Mouse (Mus musculus): ENCODE results near the gene Eng. TPM values are rescaled to one million over a fixed set of nuclear protein-coding genes. Genes with fewer than 3 reads are reported as not detected.

The Eng gene
- polyA plus RNA-seq, 1 experiment from 2014 or later = 25.7 TPM

GRCm38 (mm10) chr2:32694691-32695090, 48.3 kb downstream of the Eng start:
- Histone ChIP-seq H3K36me3 (no peaks in the 10 kb centered on the region), H3K27me3 (no peaks in the 10 kb centered on the region), H3K9me3 (no peaks in the 10 kb centered on the region), H3K4me3 (replicated peaks) (peak overlapping the region; percentile 82), H3K27ac (peak overlapping the region; percentile 76), H3K4me1 (replicated peaks) (peaks cover 16% of the 10 kb centered on the region), H3K4me2 (peak overlapping the region; percentile 86), H3K9ac (replicated peaks) (peak overlapping the region; percentile 44; the same call in 1 of the 2 replicates)
- ATAC-seq (ENCODE audit: insufficient number of reproducible peaks, insufficient read depth, low FRiP score, low TSS enrichment, low read depth) = no peak
- WGBS = 90% methylated on average over 12 of the region's 12 CpGs

- no peaks in the 10 kb centered on the region for H3K4me1 ChIP-seq (replicated peaks)
- H3K27me3 ChIP-seq = no peaks in the 10 kb centered on the region
- no peak overlapping the region for H3K27ac ChIP-seq
- H3K4me2 ChIP-seq = no peak overlapping the region
- H3K9ac ChIP-seq (replicated peaks) = no peak overlapping the region
- ATAC-seq (ENCODE audit: insufficient number of reproducible peaks, insufficient read depth, low FRiP score, low TSS enrichment, low read depth) = no peak
- H3K9me3 ChIP-seq = no peaks in the 10 kb centered on the region
- peaks cover 27% of the 10 kb centered on the region for H3K36me3 ChIP-seq
- H3K4me3 ChIP-seq (replicated peaks) = no peak overlapping the region
- WGBS = 83% methylated on average over 6 of the region's 6 CpGs
These were observed 53.3 kb downstream of the Eng start for GRCm38 (mm10) chr2:32699680-32700079.

DNA sequence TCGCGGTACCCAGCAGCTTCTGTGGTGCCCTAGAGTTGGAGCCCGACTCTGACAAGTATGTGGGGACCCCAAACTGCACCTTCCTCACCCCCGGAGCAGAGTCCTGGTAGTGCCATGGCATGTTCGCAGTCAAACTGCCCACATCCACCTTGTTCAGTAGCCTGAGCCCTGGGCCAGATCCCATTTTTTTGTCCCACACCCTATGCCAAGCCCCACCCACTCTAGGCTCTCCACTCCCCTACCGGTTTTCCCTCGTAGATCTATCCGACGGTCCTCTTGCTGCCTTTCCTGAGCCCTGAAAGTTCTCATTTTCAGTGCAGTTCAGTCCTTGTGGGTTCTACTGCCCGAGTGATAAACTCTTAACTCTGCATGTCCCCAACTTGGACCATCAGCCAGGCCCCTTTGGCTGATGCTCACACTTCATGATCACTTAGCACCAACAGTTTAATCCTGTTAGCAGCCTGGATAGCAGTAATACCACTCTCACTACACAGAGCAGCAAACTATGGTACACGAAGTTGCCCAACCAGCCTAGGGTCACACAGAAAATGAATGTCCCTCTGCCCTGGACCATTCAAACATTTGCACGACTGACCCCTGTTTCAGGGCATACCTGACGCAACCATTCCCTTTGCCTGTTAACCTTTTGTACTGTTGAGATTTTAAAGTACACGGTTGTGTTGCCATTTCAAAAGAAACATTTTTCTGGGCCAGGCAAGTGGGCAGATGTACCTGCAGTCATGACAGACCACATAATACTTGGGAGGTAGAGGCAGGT, 54.8 kb downstream of the Eng start:
- Histone ChIP-seq H3K9ac (replicated peaks) (no peak overlapping the region), H3K27ac (no peak overlapping the region), H3K36me3 (peaks cover 42% of the 10 kb centered on the region), H3K9me3 (no peaks in the 10 kb centered on the region), H3K4me2 (no peak overlapping the region), H3K27me3 (no peaks in the 10 kb centered on the region), H3K4me3 (replicated peaks) (no peak overlapping the region), H3K4me1 (replicated peaks) (no peaks in the 10 kb centered on the region)
- 85% methylated on average over 14 of the region's 14 CpGs for WGBS
- ATAC-seq (ENCODE audit: insufficient number of reproducible peaks, insufficient read depth, low FRiP score, low TSS enrichment, low read depth) = no peak

- Histone ChIP-seq H3K9ac (replicated peaks) (no peak overlapping the region), H3K9me3 (no peaks in the 10 kb centered on the region), H3K4me2 (no peak overlapping the region), H3K27me3 (no peaks in the 10 kb centered on the region), H3K4me1 (replicated peaks) (no peaks in the 10 kb centered on the region), H3K4me3 (replicated peaks) (no peak overlapping the region), H3K36me3 (peaks cover 61% of the 10 kb centered on the region), H3K27ac (no peak overlapping the region)
- 96% methylated on average over 8 of the region's 8 CpGs for WGBS
- no peak for ATAC-seq (ENCODE audit: insufficient number of reproducible peaks, insufficient read depth, low FRiP score, low TSS enrichment, low read depth)
These were observed 56.7 kb downstream of the Eng start for GRCm38 (mm10) chr2:32703046-32703445.

DNA sequence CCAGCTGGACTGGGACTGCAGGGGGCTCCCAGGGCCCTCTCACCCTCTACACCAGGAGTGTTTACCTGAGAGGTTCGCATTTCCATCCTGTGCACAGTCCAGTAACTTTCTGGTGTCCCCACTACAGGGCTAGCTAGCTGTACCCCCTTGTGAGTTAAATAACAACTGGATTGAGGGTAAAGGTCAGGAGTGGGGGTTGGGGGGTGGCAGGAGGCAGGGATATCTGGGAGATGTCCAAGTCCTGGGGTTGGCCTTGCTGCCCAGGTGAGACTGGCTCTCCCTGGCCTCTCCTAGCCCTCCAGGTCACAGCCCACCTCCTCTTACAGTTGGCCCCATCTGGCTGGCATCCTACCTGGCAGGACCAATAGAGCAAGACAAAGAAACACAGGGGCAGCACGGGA, 57.6 kb downstream of the Eng start, which contains the start of gene Fpgs:
Gene Fpgs (minus strand): TSS at position 125 of the 401 bp plus-strand sequence.
- Histone ChIP-seq H3K9ac (replicated peaks) (no peak within 1 kb of the TSS), H3K27me3 (no peaks in the 10 kb centered on the region), H3K36me3 (peaks cover 71% of the 10 kb centered on the region), H3K27ac (no peak within 1 kb of the TSS), H3K9me3 (no peaks in the 10 kb centered on the region), H3K4me1 (replicated peaks) (0 out of 2 replicates have a peak, but pooled peaks cover 2% of the 10 kb centered on the region), H3K4me3 (replicated peaks) (no peak within 1 kb of the TSS), H3K4me2 (no peak within 1 kb of the TSS)
- 88% methylated on average over 2 of the region's 2 CpGs for WGBS
- no peak for ATAC-seq (ENCODE audit: insufficient number of reproducible peaks, insufficient read depth, low FRiP score, low TSS enrichment, low read depth)

GRCm38 (mm10) chr2:32705018-32705417, 58.6 kb downstream of the Eng start:
- H3K36me3 ChIP-seq = peaks cover 81% of the 10 kb centered on the region
- H3K4me2 ChIP-seq = no peak overlapping the region
- 93% methylated on average over 7 of the region's 7 CpGs for WGBS
- H3K27me3 ChIP-seq = no peaks in the 10 kb centered on the region
- no peak overlapping the region for H3K9ac ChIP-seq (replicated peaks)
- 0 out of 2 replicates have a peak, but pooled peaks cover 2% of the 10 kb centered on the region for H3K4me1 ChIP-seq (replicated peaks)
- H3K4me3 ChIP-seq (replicated peaks) = no peak overlapping the region
- H3K9me3 ChIP-seq = no peaks in the 10 kb centered on the region
- ATAC-seq (ENCODE audit: insufficient number of reproducible peaks, insufficient read depth, low FRiP score, low TSS enrichment, low read depth) = no peak
- H3K27ac ChIP-seq = no peak overlapping the region

GRCm38 (mm10) chr2:32706971-32707370, 60.6 kb downstream of the Eng start:
- no peak overlapping the region for H3K9ac ChIP-seq (replicated peaks)
- peaks cover 96% of the 10 kb centered on the region for H3K36me3 ChIP-seq
- peaks cover 11% of the 10 kb centered on the region for H3K4me1 ChIP-seq (replicated peaks)
- ATAC-seq (ENCODE audit: insufficient number of reproducible peaks, insufficient read depth, low FRiP score, low TSS enrichment, low read depth) = no peak
- H3K4me2 ChIP-seq = no peak overlapping the region
- H3K4me3 ChIP-seq (replicated peaks) = no peak overlapping the region
- H3K9me3 ChIP-seq = no peaks in the 10 kb centered on the region
- 94% methylated on average over 6 of the region's 6 CpGs for WGBS
- H3K27ac ChIP-seq = no peak overlapping the region
- no peaks in the 10 kb centered on the region for H3K27me3 ChIP-seq

- WGBS = 56% methylated on average over 3 of the region's 3 CpGs
- H3K27ac ChIP-seq = no peak overlapping the region
- no peaks in the 10 kb centered on the region for H3K27me3 ChIP-seq
- no peak overlapping the region for H3K9ac ChIP-seq (replicated peaks)
- peaks cover 12% of the 10 kb centered on the region for H3K4me1 ChIP-seq (replicated peaks)
- H3K36me3 ChIP-seq = peaks cover 79% of the 10 kb centered on the region
- H3K9me3 ChIP-seq = no peaks in the 10 kb centered on the region
- H3K4me2 ChIP-seq = no peak overlapping the region
- no peak for ATAC-seq (ENCODE audit: insufficient number of reproducible peaks, insufficient read depth, low FRiP score, low TSS enrichment, low read depth)
- no peak overlapping the region for H3K4me3 ChIP-seq (replicated peaks)
These were observed 62.2 kb downstream of the Eng start for GRCm38 (mm10) chr2:32708643-32709042.

GRCm38 (mm10) chr2:32709521-32710137, 63.2 kb downstream of the Eng start:
- H3K27ac ChIP-seq = no peak overlapping the region

GRCm38 (mm10) chr2:32710425-32710824, 64.0 kb downstream of the Eng start:
- Histone ChIP-seq H3K4me2 (no peak overlapping the region), H3K36me3 (peaks cover 61% of the 10 kb centered on the region), H3K4me3 (replicated peaks) (no peak overlapping the region), H3K4me1 (replicated peaks) (peaks cover 18% of the 10 kb centered on the region), H3K27me3 (no peaks in the 10 kb centered on the region), H3K27ac (no peak overlapping the region), H3K9ac (replicated peaks) (no peak overlapping the region), H3K9me3 (no peaks in the 10 kb centered on the region)
- 90% methylated on average over 5 of the region's 5 CpGs for WGBS
- ATAC-seq (ENCODE audit: insufficient number of reproducible peaks, insufficient read depth, low FRiP score, low TSS enrichment, low read depth) = no peak

More at GRCm38 (mm10) chr2:32709521-32710137, 63.2 kb downstream of the Eng start:
- no peak for ATAC-seq (ENCODE audit: insufficient number of reproducible peaks, insufficient read depth, low FRiP score, low TSS enrichment, low read depth)
- Histone ChIP-seq H3K4me2 (no peak overlapping the region), H3K4me3 (replicated peaks) (no peak overlapping the region), H3K9me3 (no peaks in the 10 kb centered on the region), H3K4me1 (replicated peaks) (peaks cover 18% of the 10 kb centered on the region), H3K36me3 (peaks cover 69% of the 10 kb centered on the region), H3K9ac (replicated peaks) (no peak overlapping the region), H3K27me3 (no peaks in the 10 kb centered on the region)
- WGBS = 95% methylated on average over 20 of the region's 20 CpGs

GRCm38 (mm10) chr2:32711301-32712056, 65.1 kb downstream of the Eng start:
- Histone ChIP-seq H3K9me3 (no peaks in the 10 kb centered on the region), H3K9ac (replicated peaks) (peak overlapping the region; percentile 90), H3K27me3 (no peaks in the 10 kb centered on the region), H3K27ac (peak overlapping the region; percentile 98), H3K4me3 (replicated peaks) (peak overlapping the region; percentile 89), H3K4me1 (replicated peaks) (peaks cover 18% of the 10 kb centered on the region), H3K36me3 (peaks cover 51% of the 10 kb centered on the region), H3K4me2 (peak overlapping the region; percentile 87)
- no peak for ATAC-seq (ENCODE audit: insufficient number of reproducible peaks, insufficient read depth, low FRiP score, low TSS enrichment, low read depth)
- WGBS = 23% methylated on average over 9 of the region's 9 CpGs
